Mouse (Mus musculus) heart, adult 8-10 months (tissue): ENCODE data around the gene Phka2. TPM values are rescaled to one million over a fixed set of nuclear protein-coding genes. Genes with fewer than 3 reads are reported as not detected.

Experiments used
- DNase-seq: peaks from one replicate; pipeline ENCODE4 v3.0.0; 2022; ENCODE audit warnings: low spot score
- total RNA-seq, 4 experiments: library from RNA; stranded (reverse); gene quantifications; 2 replicates each; pipeline ENCODE4 v1.2.4; 2022

Phka2 gene
- total RNA-seq, result 10 to 100 TPM in 2 of 4 experiments, 1 to 10 TPM in 2; 7.8 to 15.9 (median 10.8) TPM

GRCm38 (mm10) chrX:160502048-160503041 is at the start of gene Phka2:
Phka2 (plus strand) TSS chrX:160502166.
- peak; percentile 79 for DNase-seq

- no peak for DNase-seq
These were observed 46.3 kb upstream of the Phka2 start for GRCm38 (mm10) chrX:160455686-160456085.

GRCm38 (mm10) chrX:160471257-160471786 is 30.6 kb upstream of the Phka2 start:
- no peak for DNase-seq

DNA sequence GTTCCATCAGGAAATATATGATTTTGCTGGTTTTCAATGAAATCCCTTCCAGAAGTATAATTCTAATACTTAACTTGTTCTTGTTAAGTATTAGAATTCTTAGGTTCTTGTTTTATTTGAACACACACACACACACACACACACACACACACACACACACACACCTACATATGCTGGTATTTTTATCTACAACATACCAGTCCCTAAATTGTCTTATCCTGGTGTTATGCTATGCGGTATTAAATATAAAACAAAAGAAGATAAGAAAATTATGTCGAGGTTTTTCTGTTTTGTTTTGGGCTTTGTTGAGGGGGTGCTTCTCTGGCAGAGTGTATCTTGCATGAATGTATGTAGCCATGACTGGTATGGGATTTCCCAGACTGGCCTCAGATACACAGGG is 12.2 kb upstream of the Phka2 start:
- DNase-seq, result no peak

- DNase-seq, result no peak
These were observed 7.6 kb upstream of the Phka2 start for GRCm38 (mm10) chrX:160494333-160494732.

- no peak for DNase-seq
These were observed 7.0 kb upstream of the Phka2 start for GRCm38 (mm10) chrX:160494921-160495320.

GRCm38 (mm10) chrX:160496473-160496872 is 5.5 kb upstream of the Phka2 start:
- DNase-seq, result no peak

GRCm38 (mm10) chrX:160501095-160501494 is 871 bp upstream of the Phka2 start:
- DNase-seq, result no peak

GRCm38 (mm10) chrX:160501687-160502047 is 299 bp upstream of the Phka2 start:
- no peak for DNase-seq

DNA sequence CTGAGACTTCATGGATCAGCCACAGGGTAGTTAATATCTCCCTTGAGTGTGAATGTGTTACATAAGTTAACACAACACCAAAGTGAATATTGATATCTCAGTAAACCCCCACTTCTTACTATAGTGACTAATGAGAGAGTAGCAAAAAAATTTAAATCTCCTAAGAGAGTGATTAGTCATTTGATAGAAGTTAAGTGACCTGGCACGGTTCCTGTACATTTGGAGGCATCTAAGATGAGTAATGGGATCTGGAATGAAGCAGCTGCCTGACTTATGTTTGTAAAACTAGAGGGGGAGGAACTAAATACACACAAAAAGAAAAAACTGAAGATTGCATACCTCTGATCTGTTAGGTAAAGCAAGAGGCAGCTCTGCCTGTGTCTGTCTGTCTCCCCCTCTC is 7.1 kb downstream of the Phka2 start:
- DNase-seq, result no peak

DNA sequence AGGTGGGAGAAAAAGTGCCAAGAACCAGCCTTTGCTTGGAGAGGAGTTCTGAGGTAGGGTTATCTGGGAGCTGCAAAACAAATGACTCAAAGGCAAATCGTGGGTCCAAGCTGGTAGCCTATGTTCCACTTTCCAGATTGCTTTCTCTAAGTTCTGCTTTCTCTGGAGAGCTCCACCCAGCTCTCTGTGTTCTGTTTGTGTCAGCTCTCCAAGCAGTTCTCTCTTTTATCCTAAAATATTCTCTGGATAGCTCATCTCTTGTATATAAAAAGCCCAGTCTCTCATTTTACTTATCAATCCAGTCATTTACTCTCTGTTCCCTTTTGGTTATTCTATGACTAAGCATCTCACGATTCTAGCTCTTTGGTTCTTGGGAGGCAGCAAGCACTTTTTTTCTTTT is 8.2 kb downstream of the Phka2 start:
- no peak for DNase-seq

GRCm38 (mm10) chrX:160516027-160516426 is 14.1 kb downstream of the Phka2 start:
- no peak for DNase-seq

GRCm38 (mm10) chrX:160542772-160543171 is 40.8 kb downstream of the Phka2 start:
- DNase-seq, result peak; percentile 4

- no peak for DNase-seq
These were observed 46.9 kb downstream of the Phka2 start for GRCm38 (mm10) chrX:160548875-160549274.

DNA sequence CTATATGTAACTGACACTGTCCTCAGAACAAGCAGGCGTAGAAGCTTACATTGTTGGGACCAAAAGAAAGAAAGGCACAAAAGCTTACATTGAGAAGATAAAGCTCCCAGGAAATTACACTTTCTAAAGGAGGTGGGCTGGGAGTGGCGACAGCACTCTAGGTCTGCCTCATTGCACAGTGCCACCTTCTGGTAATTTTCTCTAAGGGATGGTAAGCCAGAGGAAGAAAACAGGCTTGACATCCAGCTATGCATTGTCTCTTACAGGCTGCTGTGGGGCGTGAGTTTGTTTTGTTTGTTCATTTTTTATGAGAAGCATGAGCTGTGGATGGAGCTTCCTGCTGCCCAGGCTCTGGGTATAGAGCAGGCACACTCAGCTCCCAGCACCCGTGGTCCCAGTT is 50.1 kb downstream of the Phka2 start:
- DNase-seq, result no peak

DNA sequence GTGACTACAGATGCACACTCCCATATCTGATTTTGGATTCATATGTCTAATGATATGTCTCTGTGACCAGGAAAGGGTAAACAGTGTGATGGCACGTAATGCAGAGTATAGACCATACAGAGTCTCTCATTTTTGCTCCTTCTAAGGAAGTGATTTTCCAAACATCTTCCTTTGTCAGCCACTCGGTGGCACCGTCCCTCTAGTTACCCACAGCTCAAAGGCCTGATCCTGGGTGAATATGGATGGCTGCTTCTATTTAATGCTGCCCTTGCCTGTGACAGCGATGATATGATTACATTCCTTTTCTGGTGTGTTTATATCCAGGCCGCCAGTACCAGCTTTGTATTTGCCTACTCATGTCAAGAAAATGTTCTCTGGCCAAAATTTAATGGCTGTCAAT is 81.6 kb downstream of the Phka2 start:
- no peak for DNase-seq

DNA sequence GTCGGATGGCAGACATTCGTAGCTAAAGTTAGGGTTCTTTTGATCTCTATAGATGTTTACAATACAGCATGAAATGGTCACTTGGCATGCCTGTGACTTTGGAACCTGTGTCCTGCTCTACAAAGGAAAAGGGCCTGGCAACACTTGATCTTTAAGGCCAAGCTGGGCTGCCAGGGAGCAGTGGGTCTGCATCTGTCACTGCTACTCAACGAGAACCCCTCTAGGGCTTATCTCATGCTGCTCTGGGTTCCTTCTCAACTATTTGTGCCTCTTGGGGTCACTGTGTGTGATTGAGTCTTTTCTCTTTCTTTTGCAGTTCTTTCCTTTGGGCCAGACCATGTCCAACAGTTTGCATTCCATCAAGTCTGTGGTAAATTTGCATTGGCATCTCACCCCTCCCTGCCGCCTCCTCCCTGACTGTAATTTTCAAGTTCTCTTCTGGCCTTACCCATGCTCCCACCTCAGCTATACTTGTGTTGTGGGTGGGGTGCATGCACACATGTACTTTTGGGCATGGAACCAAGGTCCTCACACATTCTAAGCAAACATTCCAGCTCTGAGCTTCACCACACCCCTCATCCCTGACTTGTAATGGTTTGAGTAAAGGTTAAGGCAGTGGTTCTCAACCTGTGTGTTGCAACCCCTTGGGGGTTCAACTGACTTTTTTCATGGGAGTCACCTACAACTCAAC is 82.3 kb downstream of the Phka2 start:
- DNase-seq, result no peak

DNA sequence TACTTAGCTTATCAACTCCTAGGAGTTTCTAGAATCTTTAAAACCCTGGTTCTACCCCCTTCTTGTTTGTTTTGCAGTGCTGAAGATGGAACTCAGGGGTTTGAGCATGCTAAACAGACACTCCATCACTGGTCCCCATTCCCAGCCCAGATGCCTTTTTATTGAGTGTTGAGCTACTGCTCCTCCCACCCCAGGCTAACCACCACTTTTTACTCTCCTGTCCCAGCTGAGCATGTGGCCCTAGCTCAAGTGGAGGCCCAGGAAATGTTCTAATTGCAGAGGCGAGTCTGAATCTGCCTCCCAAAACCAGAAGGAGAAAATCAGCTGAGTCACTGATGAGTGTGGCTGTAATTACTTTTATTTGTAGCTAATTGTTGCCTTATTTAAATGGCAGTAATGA is 83.1 kb downstream of the Phka2 start:
- DNase-seq, result no peak

GRCm38 (mm10) chrX:160588523-160588922 is 86.6 kb downstream of the Phka2 start:
- no peak for DNase-seq

DNA sequence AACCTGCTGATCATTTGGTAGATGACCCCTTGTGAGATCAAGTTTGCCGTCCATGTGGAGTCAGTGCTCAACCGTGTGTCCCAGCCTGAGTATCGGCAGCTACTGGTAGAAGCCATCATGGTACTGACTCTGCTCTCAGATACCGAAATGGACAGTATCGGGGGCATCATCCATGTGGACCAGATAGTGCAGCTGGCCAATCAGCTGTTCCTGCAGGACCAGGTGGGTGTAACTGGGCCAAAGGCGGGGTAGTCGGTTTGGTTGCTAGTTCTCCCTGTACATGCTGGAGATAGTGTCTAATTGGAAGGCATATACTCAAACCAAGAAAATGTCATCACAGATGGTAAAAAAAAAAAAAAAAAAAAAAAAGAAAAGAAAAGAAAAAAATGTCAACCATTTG is 88.2 kb downstream of the Phka2 start:
- DNase-seq, result no peak

- DNase-seq, result no peak
These were observed 91.0 kb downstream of the Phka2 start for GRCm38 (mm10) chrX:160592933-160593332.

DNA sequence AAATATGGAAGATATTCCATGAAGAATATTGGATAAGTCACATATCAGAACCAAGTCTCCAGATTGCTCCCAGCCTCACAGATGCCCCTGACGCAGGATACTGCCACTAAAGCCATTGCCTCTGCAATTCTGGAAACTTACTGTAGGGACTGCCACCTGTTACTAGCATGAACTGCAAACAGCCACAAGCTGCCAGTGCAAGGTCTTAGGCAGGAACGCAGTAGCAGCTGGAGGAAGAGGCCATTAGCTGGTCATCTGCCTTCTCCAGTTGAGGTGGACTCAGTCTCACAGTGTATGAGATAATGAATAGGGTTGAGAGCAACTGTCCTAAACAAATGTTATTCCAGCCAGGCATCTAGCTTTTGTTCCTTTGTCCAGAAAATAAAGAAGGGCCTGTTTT is 96.1 kb downstream of the Phka2 start:
- no peak for DNase-seq
